Mouse (Mus musculus) adrenal gland, postnatal 25 days (tissue): ENCODE results near the gene Defb25. TPM values are rescaled to one million over a fixed set of nuclear protein-coding genes. Genes with fewer than 3 reads are reported as not detected.
A peak's percentile ranks its signal among the peaks of the same experiment; 100 is the strongest.

ENCODE experiments used
- DNase-seq: peaks from one replicate; pipeline ENCODE4 v3.0.0; 2021; ENCODE audit warnings: mixed read lengths
- total RNA-seq: library from RNA; stranded (reverse); gene quantifications from 2 replicates; pipeline ENCODE4 v1.2.3, GENCODE M21; 2021

The Defb25 gene
- total RNA-seq, 1 experiment from 2014 or later, result 2.5 TPM

GRCm38 (mm10) chr2:152626774-152627591 lies 4.1 kb upstream of the Defb25 start, which contains the start of gene Rem1:
Rem1 (plus strand) TSS chr2:152626951.
- DNase-seq, result peak; percentile 38

DNA sequence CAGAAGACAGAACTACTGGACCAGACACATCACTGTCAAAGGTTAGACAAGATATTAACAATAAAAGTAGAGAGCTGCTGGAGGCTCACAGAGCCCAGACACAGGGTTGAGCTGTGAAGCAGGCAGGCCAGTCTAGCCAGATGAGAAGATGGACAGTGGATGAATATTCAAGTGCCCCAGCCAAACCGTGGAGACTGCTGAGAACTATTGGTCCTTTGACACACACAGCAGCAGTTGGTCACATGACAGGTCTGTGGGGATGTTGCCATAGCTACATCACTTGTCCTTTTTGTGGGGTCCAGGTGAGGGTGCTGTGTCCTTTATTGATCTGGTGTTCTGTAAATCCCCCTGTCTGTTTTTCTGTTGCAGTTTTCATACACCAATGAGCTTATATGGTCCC lies 2.4 kb upstream of the Defb25 start:
- no peak for DNase-seq

DNA sequence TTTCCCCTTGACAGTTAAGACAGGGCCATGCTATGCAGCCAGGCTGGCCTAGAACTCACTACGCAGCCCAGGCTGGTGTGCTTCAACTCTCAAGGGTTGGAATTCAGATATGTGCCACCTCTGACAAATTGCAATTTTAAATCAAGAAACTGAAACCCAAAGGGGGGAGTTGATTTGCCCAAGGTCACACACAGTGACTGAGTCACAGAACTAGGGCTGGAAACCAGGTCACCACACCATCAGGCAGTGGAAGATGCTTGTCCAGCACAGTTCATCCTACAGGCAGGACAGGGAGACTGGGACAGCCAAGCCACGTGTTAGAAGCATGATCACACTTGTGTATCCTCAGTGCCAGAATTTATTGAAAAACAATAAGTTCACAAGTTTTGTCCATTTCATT lies 1.7 kb upstream of the Defb25 start:
- peak; percentile 28 for DNase-seq

- DNase-seq, result no peak
Observed at GRCm38 (mm10) chr2:152622151-152622550, 702 bp downstream of the Defb25 start.

DNA sequence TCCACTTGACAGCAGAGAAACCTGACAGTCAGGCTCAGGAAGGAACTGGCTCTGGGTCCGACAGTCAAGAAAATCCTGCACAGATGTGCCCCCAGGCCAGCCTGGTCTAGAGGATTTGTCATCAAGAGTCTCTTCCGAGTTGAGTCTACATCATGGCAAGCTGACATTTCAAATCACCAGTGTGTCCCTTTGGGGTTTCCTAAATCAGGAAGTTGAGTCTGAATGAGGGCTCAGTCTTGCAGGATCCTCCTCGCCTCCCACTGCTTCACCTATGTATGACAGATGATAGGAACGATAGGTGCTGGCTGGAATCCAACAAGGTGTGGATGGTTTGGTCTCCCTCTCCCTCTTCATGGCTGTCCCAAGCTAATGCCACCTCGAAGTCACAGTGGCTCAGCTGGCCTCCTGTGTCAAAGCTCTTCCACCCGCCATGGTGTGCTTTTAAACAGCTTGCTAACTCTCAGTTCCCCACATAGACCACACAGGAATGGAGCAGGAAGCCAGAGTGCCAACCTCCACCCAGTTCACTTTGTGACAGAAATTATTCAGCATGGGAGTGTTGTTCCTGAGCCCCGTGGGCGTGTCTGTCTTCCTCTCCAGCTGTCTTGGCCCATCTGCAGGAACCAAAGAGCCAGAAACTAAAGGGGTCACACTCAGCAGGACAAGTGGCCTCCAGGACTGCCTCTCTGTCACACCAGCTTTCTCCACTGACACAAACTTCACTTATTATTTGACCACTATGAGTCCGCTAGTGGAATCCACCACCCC lies 2.3 kb downstream of the Defb25 start:
- DNase-seq, result no peak

DNA sequence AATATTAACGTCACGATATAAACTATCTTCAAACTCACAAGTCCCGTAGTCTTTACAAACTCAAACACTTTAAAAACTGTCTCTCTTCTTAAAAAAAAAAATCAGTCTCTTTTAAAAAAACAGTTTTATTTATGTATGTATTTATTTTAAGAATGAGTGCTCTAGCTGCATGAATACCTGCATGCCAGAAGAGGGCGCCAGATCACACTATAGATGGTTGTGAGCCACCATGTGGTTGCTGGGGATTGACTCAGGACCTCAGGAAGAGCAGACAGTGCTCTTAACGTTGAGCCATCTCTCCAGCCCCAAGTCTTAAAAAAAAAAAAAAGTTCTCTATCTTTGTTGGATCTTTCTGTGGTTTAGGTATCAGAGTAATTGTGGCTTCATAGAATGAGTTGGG lies 5.5 kb downstream of the Defb25 start:
- DNase-seq, result no peak

DNA sequence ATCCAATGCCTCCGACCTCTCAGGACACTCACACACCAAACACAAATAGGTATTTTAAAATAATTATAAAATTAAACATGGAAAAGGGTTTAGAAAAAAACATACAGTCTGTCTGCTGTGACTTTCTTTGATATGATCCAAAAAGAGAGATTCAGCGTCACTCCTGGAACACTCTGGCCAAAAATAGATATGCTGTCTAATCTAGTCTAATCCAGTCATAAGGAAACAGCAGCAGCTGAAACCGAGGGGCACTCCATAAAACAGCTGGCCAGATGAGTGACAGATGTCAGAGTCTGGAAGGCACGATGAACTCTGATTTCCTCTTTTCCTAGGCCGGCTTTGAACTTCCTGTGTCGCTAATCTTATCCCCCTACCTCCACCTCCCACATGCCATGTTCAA lies 6.4 kb downstream of the Defb25 start:
- DNase-seq, result no peak

- DNase-seq, result peak; percentile 17
Observed at GRCm38 (mm10) chr2:152615563-152615962, 7.3 kb downstream of the Defb25 start.

DNA sequence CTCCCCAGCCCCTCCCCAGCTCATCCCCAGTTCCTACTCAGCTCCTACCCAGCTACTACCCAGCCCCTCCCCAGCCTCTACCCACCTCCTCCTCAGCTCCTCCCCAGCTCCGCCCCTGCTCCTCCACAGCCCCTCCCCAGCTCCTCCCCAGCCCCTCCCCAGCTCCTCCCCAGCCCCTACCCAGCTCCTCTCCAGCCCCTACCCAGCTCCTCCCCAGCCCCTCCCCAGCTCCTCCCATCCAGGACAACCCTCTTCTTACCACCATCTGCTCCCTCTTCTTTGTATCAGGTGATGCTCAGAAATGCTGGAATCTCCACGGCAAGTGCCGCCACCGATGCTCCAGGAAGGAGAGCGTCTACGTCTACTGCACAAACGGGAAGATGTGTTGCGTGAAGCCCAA lies 10.7 kb downstream of the Defb25 start:
- DNase-seq, result no peak

DNA sequence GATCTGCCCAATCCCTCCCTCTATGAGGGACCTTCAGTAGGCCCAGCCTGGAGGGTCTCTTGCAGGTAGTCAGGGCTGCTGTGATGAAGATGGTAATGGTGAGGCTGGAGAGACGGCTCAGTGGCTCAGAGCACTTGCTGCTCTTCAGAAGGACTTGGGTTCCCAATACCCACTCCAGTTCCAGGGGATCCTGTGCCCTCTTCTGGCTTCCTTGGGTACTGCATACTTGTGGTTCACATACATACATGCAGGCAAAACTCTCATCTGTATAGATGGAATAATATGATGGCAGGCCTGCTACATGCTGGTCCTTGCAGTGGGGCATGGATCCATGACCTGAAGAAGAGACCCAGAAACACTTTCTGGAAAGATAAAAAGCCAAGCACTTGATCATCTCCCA lies 14.1 kb downstream of the Defb25 start:
- DNase-seq, result no peak

DNA sequence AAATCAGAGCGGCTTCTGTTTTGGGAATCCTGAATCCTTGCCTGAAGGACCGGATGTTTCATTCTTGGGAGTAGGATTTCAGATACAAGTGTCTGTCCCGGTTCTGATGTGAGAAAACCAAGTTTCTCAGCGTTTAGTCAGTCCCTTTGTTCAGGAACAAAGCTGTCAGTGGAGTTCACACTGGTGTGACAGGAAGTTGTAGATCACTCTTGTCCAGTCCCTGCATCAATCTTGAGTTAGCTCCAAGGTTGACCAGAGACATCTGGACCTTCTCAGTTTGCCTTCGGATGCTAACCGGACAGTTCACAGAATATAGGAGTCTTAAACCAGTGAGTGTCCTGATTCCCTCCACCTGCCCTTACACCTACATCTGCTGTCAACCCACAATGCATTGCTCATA lies 15.1 kb downstream of the Defb25 start:
- DNase-seq, result no peak

DNA sequence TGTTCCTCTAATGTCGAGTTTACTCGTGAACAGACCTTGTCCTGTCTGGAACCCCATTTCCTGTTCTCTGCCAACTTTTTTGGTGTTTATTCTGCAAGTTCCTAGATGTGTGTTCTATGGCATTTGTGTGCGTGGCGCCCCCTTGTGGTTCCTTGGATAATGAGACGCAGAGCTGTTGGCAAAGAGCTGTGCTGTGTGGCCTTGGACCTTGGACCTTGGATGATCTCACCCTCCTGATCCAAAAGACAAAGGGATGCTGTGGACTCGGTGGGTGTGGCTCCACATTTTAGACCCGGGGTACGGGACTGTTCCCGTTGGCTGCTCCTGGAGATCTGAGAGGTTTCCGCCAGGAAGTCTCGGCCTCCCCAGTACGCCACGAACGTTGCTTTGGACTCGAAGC lies 18.8 kb downstream of the Defb25 start, which contains the start of gene Defb36:
Gene Defb36, plus strand, starts transcription at position 271 of the 400 bp plus-strand sequence.
- DNase-seq, result peak; percentile 78

GRCm38 (mm10) chr2:152601275-152601960 lies 21.4 kb downstream of the Defb25 start:
- no peak for DNase-seq

DNA sequence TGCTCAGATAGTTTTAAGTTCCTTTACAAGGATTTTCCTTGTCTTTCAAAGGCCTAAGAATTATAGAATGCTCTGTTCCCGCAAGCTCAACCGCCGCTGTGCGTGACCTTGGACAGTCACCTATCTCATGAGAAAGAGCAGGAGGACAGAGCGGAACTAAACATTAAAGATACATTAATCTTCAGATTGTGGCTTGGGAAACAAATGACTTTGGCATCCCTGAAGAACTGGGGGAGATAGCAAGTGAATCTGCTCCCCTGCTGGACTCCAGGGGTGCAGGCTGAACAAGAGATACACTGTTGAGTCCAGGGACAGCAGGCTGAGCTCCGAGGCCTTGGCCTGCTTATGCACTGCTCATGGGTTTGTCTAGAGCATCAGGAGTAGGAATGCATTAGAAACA lies 22.8 kb downstream of the Defb25 start:
- no peak for DNase-seq

DNA sequence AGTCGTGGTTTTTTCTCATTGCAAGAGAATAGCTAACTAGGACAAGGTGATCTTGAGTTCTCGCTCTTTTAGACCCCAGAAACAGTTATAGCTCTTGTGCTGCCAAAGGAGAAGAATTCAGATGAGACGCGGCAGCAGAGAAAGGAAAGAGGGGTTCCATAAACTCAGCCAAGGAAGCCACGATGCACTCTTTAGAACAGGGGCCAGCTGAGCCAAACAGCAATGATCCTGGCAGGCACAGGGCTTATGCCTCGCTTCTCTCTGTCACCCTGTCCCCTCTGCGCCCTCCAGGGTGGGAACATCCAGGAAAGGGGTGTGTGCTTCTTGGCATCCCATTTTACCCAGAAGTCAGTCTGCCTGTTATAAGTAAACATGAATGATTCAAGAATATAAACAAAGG lies 23.6 kb downstream of the Defb25 start, which contains the start of gene Defb45:
Gene Defb45, minus strand, starts transcription at position 101 of the 400 bp plus-strand sequence.
- DNase-seq, result no peak

- no peak for DNase-seq
Observed at GRCm38 (mm10) chr2:152589021-152589420, 33.8 kb downstream of the Defb25 start.

DNA sequence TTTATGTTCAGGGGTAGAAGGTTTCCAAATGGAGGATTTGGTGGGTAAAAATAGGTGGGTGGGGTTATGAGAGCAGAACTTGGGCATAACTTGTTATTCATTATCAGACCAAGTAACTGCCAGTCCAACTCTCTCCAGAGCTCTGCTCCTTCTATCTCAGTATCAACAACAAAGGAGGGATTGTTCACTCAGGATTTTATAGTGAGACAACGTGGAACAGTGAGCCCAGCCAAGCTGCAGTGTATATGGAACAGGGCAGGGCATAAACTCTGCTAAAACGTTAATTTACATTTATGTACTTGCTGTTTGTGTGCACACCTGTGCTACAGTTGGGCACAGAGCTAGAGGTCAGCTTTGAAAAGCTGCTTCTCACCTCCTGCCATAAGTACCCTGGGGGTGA lies 34.4 kb downstream of the Defb25 start:
- DNase-seq, result no peak

DNA sequence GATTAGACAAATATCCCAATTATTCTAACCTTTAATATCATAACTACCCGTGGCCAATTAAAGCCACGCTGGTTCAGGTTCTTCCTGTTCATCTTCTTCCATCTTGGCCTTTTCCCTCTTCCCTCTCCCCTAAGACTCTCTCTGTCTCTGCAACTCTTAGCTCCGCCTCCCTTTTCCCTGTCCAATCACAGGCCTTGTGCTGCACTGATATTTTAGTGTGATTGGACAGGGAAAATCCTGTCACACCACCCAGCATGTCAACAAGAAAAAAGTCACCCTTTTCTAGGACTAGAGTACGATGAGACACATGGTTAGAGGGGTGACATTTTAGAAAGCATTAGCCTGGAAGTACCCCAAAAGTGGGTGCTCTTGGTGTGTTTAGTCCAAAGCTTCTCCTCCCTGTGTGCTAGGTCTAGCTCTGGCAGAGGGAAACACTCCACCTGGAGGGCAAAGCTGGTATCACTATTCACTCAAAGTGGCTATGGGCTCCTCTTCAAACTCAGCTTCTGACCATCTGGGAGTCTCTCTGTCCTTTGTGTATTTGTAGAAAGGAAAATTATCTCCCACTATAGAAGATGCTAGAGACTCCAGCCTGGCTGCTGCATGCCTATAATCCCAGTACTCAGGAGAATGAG lies 35.8 kb downstream of the Defb25 start:
- peak; percentile 26 for DNase-seq

- DNase-seq, result no peak
Observed at GRCm38 (mm10) chr2:152580612-152581011, 42.2 kb downstream of the Defb25 start.

GRCm38 (mm10) chr2:152580107-152580506 lies 42.7 kb downstream of the Defb25 start, which contains the start of gene Defb19:
Defb19 (minus strand) TSS chr2:152580312.
- no peak for DNase-seq

DNA sequence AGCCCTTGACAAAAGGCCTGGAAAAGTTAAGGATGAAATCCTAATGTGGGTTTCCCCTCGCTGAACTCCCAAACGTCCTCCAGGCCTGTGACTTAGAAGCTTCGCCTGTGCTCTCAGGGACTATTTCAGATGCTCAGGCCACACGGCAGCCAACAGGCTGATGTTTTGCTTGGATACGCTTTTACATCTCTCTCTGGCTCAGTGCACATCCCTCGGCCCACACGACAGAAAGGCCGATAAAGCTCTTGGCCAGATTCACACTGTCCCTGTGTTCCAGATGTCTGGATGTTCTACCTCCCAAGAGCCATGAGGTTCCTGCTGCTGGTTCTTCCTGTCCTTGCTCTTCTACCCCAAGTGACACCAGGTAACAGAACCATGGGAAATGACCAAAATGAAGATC lies 49.4 kb downstream of the Defb25 start:
- no peak for DNase-seq
